Mouse (Mus musculus) MEL (cell line): ENCODE measurements at regions not wholly inside any gene's neighbourhood (a gene's known extent, or its start where the extent isn't known, plus 50 kb on each side); places are given as distances from the start of the nearest gene placed in this dataset.

Experiments
- CTCF ChIP-seq, 3 experiments: IDR thresholded peaks in 2 of 3; conservative IDR thresholded peaks in 1 of 3; 2 replicates each; pipeline ENCODE4 v1.5.1; 2011 to 2012; ENCODE audit warnings: low read length in 3 of 3, low read depth in 2 of 3, mild to moderate bottlenecking in 2 of 3, improper control_type of control experiment in 1 of 3, inconsistent platforms in 1 of 3, mixed read lengths in 1 of 3, moderate library complexity in 1 of 3; ENCODE audit not compliant: control insufficient read depth in 1 of 3, insufficient read depth in 1 of 3, poor library complexity in 1 of 3, severe bottlenecking in 1 of 3
- E2F4 ChIP-seq: IDR thresholded peaks from 2 replicates; pipeline ENCODE4 v1.6.1; 2011; ENCODE audit warnings: low read depth, low read length, improper control_type of control experiment, borderline replicate concordance
- ELF1 ChIP-seq: IDR thresholded peaks from 2 replicates; pipeline ENCODE4 v1.6.1; 2014; ENCODE audit warnings: low read depth, mild to moderate bottlenecking, inconsistent platforms, low read length, improper control_type of control experiment, moderate library complexity
- EP300 ChIP-seq, 2 experiments: IDR thresholded peaks; 2 replicates each; pipeline ENCODE4 v1.6.1; 2011; ENCODE audit warnings: improper control_type of control experiment in 2 of 2, low read length in 2 of 2, low read depth in 1 of 2, mild to moderate bottlenecking in 1 of 2
- HCFC1 ChIP-seq: IDR thresholded peaks from 2 replicates; pipeline ENCODE4 v1.6.1; 2012; ENCODE audit warnings: low read depth, mild to moderate bottlenecking, inconsistent platforms, low read length, improper control_type of control experiment, moderate library complexity
- POLR2A ChIP-seq, 2 experiments: IDR thresholded peaks; 2 replicates each; pipeline ENCODE4 v1.6.1; 2011 to 2012; ENCODE audit warnings: low read length in 2 of 2, mild to moderate bottlenecking in 2 of 2, control low read depth in 1 of 2, improper control_type of control experiment in 1 of 2, low read depth in 1 of 2, moderate library complexity in 1 of 2; ENCODE audit not compliant: control insufficient read depth in 1 of 2, insufficient read depth in 1 of 2, poor library complexity in 1 of 2
- SIN3A ChIP-seq: IDR thresholded peaks from 2 replicates; pipeline ENCODE4 v1.6.1; 2012; ENCODE audit warnings: low read length, improper control_type of control experiment, inconsistent platforms
- TAL1 ChIP-seq: IDR thresholded peaks from 2 replicates; pipeline ENCODE4 v1.6.1; 2012; ENCODE audit warnings: mild to moderate bottlenecking, inconsistent platforms, low read length, moderate library complexity, mixed read lengths
- USF1 ChIP-seq: IDR thresholded peaks from 2 replicates; pipeline ENCODE4 v1.6.1; 2014; ENCODE audit warnings: low read depth, mild to moderate bottlenecking, inconsistent platforms, low read length, improper control_type of control experiment, moderate library complexity

- TF ChIP-seq EP300 (IDR thresholded peaks at IDR 0.05; ENCODE audit: low read depth in 1 of 2, low read length in 2 of 2) = no peak
- TF ChIP-seq E2F4 = no peak
- TF ChIP-seq SIN3A = no peak
- TF ChIP-seq HCFC1 = no peak
- no peak for TF ChIP-seq TAL1
- no peak for TF ChIP-seq CTCF (IDR thresholded peaks at IDR 0.05 in 2 of 3, conservative IDR thresholded peaks at IDR 0.05 in 1 of 3; ENCODE audit: control insufficient read depth in 1 of 3, insufficient read depth in 1 of 3, low read depth in 2 of 3, low read length in 3 of 3, poor library complexity in 1 of 3, severe bottlenecking in 1 of 3)
- TF ChIP-seq ELF1 = no peak
- no peak for TF ChIP-seq POLR2A (IDR thresholded peaks at IDR 0.05; ENCODE audit: control insufficient read depth in 1 of 2, insufficient read depth in 1 of 2, low read depth in 1 of 2, low read length in 2 of 2, poor library complexity in 1 of 2)
- no peak for TF ChIP-seq USF1
Observed at GRCm38 (mm10) chr3:156301745-156302144, 259.8 kb upstream of the Negr1 start.
